Mouse (Mus musculus) liver, embryonic 16.5 days (tissue): ENCODE data around the gene Cdk9. TPM values are rescaled to one million over a fixed set of nuclear protein-coding genes. Genes with fewer than 3 reads are reported as not detected.
A peak's percentile ranks its signal among the peaks of the same experiment; 100 is the strongest.

ENCODE experiments used
- ATAC-seq: fragments of 200-750 bp; cut with Nextera tagmentation; 2 replicates; pipeline ENCODE4 v1.8.0; 2017; ENCODE audit warnings: low read depth, mild to moderate bottlenecking, moderate number of reproducible peaks, moderate library complexity
- H3K27ac ChIP-seq: fragments of 300-500 bp; sonication (generic); 2 replicates; pipeline ENCODE4 v1.5.1; 2014; ENCODE audit warnings: mild to moderate bottlenecking, low read length
- H3K27me3 ChIP-seq: fragments of 300-500 bp; sonication (generic); 2 replicates; pipeline ENCODE4 v1.6.1; 2014; ENCODE audit warnings: low read depth, low read length, mixed read lengths; ENCODE audit not compliant: control insufficient read depth, insufficient read depth
- H3K36me3 ChIP-seq: fragments of 300-500 bp; sonication (generic); 2 replicates; pipeline ENCODE4 v1.6.1; 2014; ENCODE audit warnings: mild to moderate bottlenecking; ENCODE audit not compliant: control insufficient read depth, insufficient read depth
- H3K4me1 ChIP-seq: fragments of 300-500 bp; sonication (generic); 2 replicates; pipeline ENCODE4 v1.6.1; 2014; ENCODE audit warnings: low read depth, low read length, mixed read lengths; ENCODE audit not compliant: control insufficient read depth
- H3K4me2 ChIP-seq: fragments of 300-500 bp; sonication (generic); 2 replicates; pipeline ENCODE4 v1.6.1; 2014; ENCODE audit warnings: low read depth, low read length, mixed read lengths
- H3K4me3 ChIP-seq: fragments of 300-500 bp; sonication (generic); 2 replicates; pipeline ENCODE4 v1.5.1; 2014; ENCODE audit warnings: low read depth, mild to moderate bottlenecking, low read length
- H3K9ac ChIP-seq: fragments of 300-500 bp; sonication (generic); 2 replicates; pipeline ENCODE4 v1.6.1; 2014; ENCODE audit warnings: low read depth, low read length
- H3K9me3 ChIP-seq: fragments of 300-500 bp; sonication (generic); replicated peaks from 2 replicates; pipeline ENCODE4 v1.6.1; 2016; ENCODE audit warnings: low read length; ENCODE audit not compliant: control insufficient read depth
- WGBS: fragments of 180-500 bp; shearing (Covaris S2); extraction: QIAGEN DNeasy Blood & Tissue Kit; methylation state at CpG from one replicate; pipeline ENCODE4 v1.1.7; 2014; ENCODE audit not compliant: insufficient replicate concordance; 5-methylcytosine and 5-hydroxymethylcytosine counted together
- polyA plus RNA-seq: library from polyadenylated mRNA; unstranded; fragments of >200 nt; fragmentation: Nextera tagmentation; extraction: Ambion mirVana; gene quantifications from 2 replicates; pipeline ENCODE4 v1.2.1, GENCODE M21; 2015

The Cdk9 gene
- polyA plus RNA-seq = 40.2 and 43.8 TPM in 2 replicates

DNA sequence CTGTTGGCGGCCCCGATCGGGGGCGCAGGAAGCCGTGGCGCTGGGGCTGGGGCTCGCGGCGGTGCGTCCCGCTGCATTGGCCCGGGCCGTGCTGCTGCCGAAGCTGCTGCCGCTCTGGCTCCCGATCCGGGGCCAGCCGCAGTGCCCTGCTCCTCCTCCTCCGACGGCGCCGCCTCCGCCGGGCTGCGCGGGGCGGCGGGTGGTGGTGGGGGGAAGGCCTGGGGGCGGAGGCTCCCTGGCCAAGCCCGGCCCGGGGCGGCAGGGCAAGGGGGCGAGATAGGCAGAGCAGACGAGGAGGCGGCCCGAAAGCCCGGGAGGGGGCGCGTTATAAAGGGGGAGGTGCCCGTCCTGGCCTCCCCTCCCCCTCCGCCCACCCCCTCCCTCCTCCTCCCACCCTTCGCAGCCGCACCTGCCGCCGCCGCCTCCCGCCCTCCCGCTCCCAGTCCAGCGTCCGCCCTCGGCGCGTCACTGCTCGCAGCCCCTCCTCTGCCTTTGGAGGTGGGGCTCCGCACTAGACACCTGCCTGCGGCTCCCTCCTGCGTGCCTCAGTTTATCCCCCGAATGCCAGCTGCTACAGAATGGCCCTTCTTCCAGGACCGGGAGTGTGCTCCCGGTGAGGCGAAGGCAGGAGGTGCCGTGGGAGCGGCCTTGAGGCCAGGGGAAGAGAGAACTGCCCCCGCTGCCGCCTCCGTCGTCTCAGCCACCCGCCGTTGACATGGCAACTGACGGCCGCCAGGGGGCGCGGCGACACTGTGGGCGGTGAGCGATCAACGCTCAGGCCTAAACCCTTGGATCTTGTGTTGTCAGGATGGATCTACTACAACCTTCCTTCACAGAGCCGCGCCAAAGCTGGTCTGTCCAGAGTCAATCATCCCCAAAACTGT is at the start of gene Cdk9:
Gene Cdk9 (minus strand): TSS at position 143 of the 884 bp plus-strand sequence.
- peak within 1 kb of the TSS; percentile 89 for H3K4me2 ChIP-seq

DNA sequence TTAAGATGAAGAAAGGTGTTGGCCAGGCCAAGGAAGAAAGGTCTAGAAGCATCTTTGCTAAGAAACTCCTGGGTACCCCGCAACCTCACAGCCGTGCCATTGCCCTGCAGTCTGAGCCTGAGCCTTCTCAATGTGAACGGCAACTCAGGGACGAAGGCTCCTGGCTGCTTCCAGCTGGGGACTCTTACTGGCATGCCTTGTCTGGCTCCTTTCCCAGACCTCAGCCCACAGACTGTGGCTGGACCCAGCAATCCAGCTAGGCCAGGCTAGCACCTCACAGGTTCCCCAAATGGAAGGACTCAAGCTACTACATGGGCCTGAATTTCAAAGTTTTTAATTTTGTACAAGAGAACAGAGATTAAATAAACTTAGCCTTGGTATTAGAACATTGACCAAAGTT is 49.0 kb upstream of the Cdk9 start:
- Histone ChIP-seq H3K36me3 (no peaks in the 10 kb centered on the region), H3K9me3 (no peaks in the 10 kb centered on the region), H3K27me3 (no peaks in the 10 kb centered on the region), H3K27ac (no peak overlapping the region), H3K9ac (no peak overlapping the region), H3K4me1 (peaks cover 5% of the 10 kb centered on the region), H3K4me2 (no peak overlapping the region), H3K4me3 (no peak overlapping the region)
- 92% methylated on average over 4 of the region's 4 CpGs for WGBS
- no peak for ATAC-seq

More for the DNA sequence above, at the start of gene Cdk9:
- Histone ChIP-seq H3K27ac (peak within 1 kb of the TSS; percentile 89), H3K4me3 (peak within 1 kb of the TSS; percentile 84), H3K27me3 (no peaks in the 10 kb centered on the region), H3K9me3 (no peaks in the 10 kb centered on the region), H3K4me1 (peaks cover 28% of the 10 kb centered on the region), H3K36me3 (peaks cover 11% of the 10 kb centered on the region), H3K9ac (peak within 1 kb of the TSS; percentile 82)
- peak; percentile 81 for ATAC-seq
- WGBS = under 1% methylated on average over 59 of the region's 79 CpGs

DNA sequence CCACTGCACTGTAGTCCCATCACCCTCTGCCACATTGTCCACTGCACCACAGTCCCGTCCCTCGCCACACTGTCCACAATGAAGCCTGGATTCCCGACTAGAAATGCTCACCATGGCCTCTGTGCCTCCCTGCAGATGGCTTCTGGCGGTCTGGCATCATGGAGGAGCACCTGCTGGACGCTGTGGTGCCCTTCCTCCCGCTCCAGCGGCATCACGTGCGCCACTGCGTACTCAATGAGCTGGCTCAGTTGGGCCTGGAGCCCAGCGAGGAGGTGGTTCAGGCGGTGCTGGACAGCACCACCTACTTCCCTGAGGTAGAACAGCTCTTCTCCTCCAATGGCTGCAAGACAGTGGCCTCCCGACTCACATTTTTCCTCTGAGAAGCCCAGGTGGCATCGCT is 48.5 kb upstream of the Cdk9 start:
- no peak for ATAC-seq
- Histone ChIP-seq H3K4me1 (peaks cover 7% of the 10 kb centered on the region), H3K9me3 (no peaks in the 10 kb centered on the region), H3K9ac (no peak overlapping the region), H3K4me2 (no peak overlapping the region), H3K27me3 (no peaks in the 10 kb centered on the region), H3K4me3 (no peak overlapping the region), H3K27ac (no peak overlapping the region), H3K36me3 (no peaks in the 10 kb centered on the region)
- WGBS = 86% methylated on average over 14 of the region's 14 CpGs

DNA sequence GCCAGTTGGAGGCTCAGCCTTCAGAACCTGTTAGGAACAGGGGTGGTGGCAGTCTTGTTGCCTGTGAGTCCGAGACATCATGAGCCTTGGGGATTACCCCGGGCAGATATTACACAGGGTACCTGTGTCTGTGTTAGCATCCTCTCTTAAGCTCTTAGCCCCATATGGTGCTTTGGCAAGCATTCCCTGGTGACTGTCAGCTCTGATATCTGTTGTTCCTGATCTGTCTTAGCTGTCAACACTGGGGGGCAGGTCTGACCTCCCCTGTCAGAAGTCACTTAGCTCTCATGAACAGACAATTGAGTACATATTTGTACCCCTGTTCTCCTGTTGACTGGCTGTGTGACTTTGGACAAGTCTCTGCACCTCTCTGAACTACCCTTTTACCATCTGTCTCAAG is 46.1 kb upstream of the Cdk9 start:
- Histone ChIP-seq H3K9ac (no peak overlapping the region), H3K4me1 (peaks cover 7% of the 10 kb centered on the region), H3K4me3 (no peak overlapping the region), H3K9me3 (no peaks in the 10 kb centered on the region), H3K27me3 (no peaks in the 10 kb centered on the region), H3K36me3 (no peaks in the 10 kb centered on the region), H3K4me2 (no peak overlapping the region), H3K27ac (no peak overlapping the region)
- WGBS = 89% methylated on average over 2 of the region's 2 CpGs
- ATAC-seq = no peak

DNA sequence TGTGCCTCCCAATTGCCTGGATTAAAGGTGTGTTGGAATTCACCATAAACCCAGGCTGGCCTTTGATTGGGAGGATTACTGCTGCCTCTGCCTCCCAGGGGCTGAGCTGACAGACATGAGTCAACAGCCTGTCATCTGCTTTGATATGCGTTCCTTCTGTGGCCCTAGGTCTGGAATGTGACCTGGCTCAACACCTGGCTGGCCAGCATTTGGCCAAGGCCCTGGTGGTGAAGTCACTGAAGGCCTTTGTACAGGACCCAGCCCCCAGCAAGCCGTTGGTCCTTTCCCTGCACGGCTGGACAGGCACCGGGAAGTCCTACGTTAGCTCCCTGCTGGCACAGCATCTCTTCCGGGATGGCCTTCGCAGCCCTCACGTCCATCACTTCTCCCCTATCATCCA is 45.6 kb upstream of the Cdk9 start:
- Histone ChIP-seq H3K9ac (no peak overlapping the region), H3K27me3 (no peaks in the 10 kb centered on the region)

GRCm38 (mm10) chr2:32757056-32757845 is 44.4 kb upstream of the Cdk9 start, which contains the start of gene Tor2a:
Tor2a (plus strand) TSS chr2:32757234.
- no peaks in the 10 kb centered on the region for H3K27me3 ChIP-seq
- H3K4me2 ChIP-seq = peak within 1 kb of the TSS; percentile 99
- H3K36me3 ChIP-seq = no peaks in the 10 kb centered on the region
- H3K9ac ChIP-seq = peak within 1 kb of the TSS; percentile 80
- H3K27ac ChIP-seq = peak within 1 kb of the TSS; percentile 76
- peak within 1 kb of the TSS; percentile 83 for H3K4me3 ChIP-seq
- peak; percentile 93 for ATAC-seq
- H3K9me3 ChIP-seq = no peaks in the 10 kb centered on the region
- H3K4me1 ChIP-seq = peaks cover 7% of the 10 kb centered on the region
- under 1% methylated on average over 66 of the region's 66 CpGs for WGBS

More for the DNA sequence above, 45.6 kb upstream of the Cdk9 start:
- WGBS = 78% methylated on average over 8 of the region's 8 CpGs
- no peaks in the 10 kb centered on the region for H3K9me3 ChIP-seq
- no peak overlapping the region for H3K4me2 ChIP-seq
- no peaks in the 10 kb centered on the region for H3K36me3 ChIP-seq
- peaks cover 7% of the 10 kb centered on the region for H3K4me1 ChIP-seq
- no peak overlapping the region for H3K4me3 ChIP-seq
- H3K27ac ChIP-seq = no peak overlapping the region
- 0 out of 2 replicates have a peak, but pooled peaks have one; percentile 10 for ATAC-seq

DNA sequence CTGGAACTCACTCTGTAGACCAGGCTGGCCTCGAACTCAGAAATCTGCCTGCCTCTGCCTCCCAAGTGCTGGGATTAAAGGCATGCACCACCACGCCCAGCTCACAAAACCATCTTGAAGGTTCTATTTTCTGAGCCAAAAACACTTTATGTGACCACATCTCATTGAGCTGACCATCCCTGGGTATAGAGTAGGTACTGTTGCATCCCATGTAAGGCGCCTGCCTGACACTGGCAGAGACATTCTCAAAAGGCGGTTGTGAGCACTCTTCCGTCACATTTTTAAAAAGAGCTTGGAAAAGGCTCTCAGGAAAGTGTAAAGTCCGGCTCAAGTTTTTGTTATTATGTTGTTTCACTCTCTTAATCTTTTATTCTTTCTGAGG is 43.8 kb upstream of the Cdk9 start:
- Histone ChIP-seq H3K27ac (no peak overlapping the region), H3K9ac (no peak overlapping the region), H3K27me3 (no peaks in the 10 kb centered on the region), H3K4me3 (peak overlapping the region; percentile 9; the same call in 1 of the 2 replicates), H3K9me3 (no peaks in the 10 kb centered on the region), H3K36me3 (no peaks in the 10 kb centered on the region), H3K4me2 (peak overlapping the region; percentile 99; the same call in 1 of the 2 replicates), H3K4me1 (peaks cover 7% of the 10 kb centered on the region)
- WGBS = 37% methylated on average over 6 of the region's 6 CpGs
- ATAC-seq = no peak

- WGBS = 68% methylated on average over 10 of the region's 10 CpGs
- Histone ChIP-seq H3K27me3 (no peaks in the 10 kb centered on the region), H3K4me1 (peaks cover 2% of the 10 kb centered on the region; the same call in 1 of the 2 replicates), H3K4me2 (no peak overlapping the region), H3K36me3 (no peaks in the 10 kb centered on the region), H3K9me3 (no peaks in the 10 kb centered on the region), H3K9ac (no peak overlapping the region), H3K27ac (no peak overlapping the region), H3K4me3 (no peak overlapping the region)
- ATAC-seq = peak; percentile 30
These were observed 39.3 kb upstream of the Cdk9 start for GRCm38 (mm10) chr2:32752181-32752580.
